Mouse (Mus musculus) forebrain, embryonic 11.5 days (tissue): ENCODE measurements around the gene Hspa2. TPM values are rescaled to one million over a fixed set of nuclear protein-coding genes. Genes with fewer than 3 reads are reported as not detected.

Source experiments
- ATAC-seq: fragments of 200-750 bp; cut with Nextera tagmentation; replicated peaks from 2 replicates; pipeline ENCODE4 v1.8.0; 2017; ENCODE audit warnings: moderate TSS enrichment; ENCODE audit not compliant: low FRiP score
- DNase-seq: peaks from one replicate; pipeline ENCODE4 v3.0.0-alpha.2; 2017; ENCODE audit warnings: low spot score
- H3K27ac ChIP-seq: fragments of 300-500 bp; sonication (generic); 2 replicates; pipeline ENCODE4 v1.5.1; 2014; ENCODE audit warnings: low read depth, low read length
- H3K27me3 ChIP-seq: fragments of 300-500 bp; sonication (generic); 2 replicates; pipeline ENCODE4 v1.6.1; 2014; ENCODE audit warnings: mild to moderate bottlenecking, low read length, mixed read lengths; ENCODE audit not compliant: control insufficient read depth, insufficient read depth
- H3K36me3 ChIP-seq: fragments of 300-500 bp; sonication (generic); 2 replicates; pipeline ENCODE4 v1.6.1; 2014; ENCODE audit warnings: mild to moderate bottlenecking, low read length, moderate library complexity, mixed read lengths; ENCODE audit not compliant: control insufficient read depth, insufficient read depth
- H3K4me1 ChIP-seq: fragments of 300-500 bp; sonication (generic); replicated peaks from 2 replicates; pipeline ENCODE4 v1.6.1; 2014; ENCODE audit warnings: low read length, mixed read lengths; ENCODE audit not compliant: control insufficient read depth, insufficient read depth
- H3K4me2 ChIP-seq: fragments of 300-500 bp; sonication (generic); 2 replicates; pipeline ENCODE4 v1.6.1; 2014; ENCODE audit warnings: low read depth, mild to moderate bottlenecking, low read length, moderate library complexity, mixed read lengths; ENCODE audit not compliant: severe bottlenecking
- H3K4me3 ChIP-seq: fragments of 300-500 bp; sonication (generic); 2 replicates; pipeline ENCODE4 v1.5.1; 2014; ENCODE audit warnings: low read depth, low read length
- H3K9ac ChIP-seq: fragments of 300-500 bp; sonication (generic); 2 replicates; pipeline ENCODE4 v1.6.1; 2014; ENCODE audit warnings: low read length
- H3K9me3 ChIP-seq: fragments of 300-500 bp; sonication (generic); 2 replicates; pipeline ENCODE4 v1.6.1; 2016; ENCODE audit warnings: low read length, mixed read lengths; ENCODE audit not compliant: control insufficient read depth
- WGBS: fragments of 180-500 bp; shearing (Covaris S2); extraction: QIAGEN DNeasy Blood & Tissue Kit; methylation state at CpG from one replicate; pipeline ENCODE4 v1.1.7; 2014; 5-methylcytosine and 5-hydroxymethylcytosine counted together
- polyA plus RNA-seq: library from polyadenylated mRNA; unstranded; fragments of >200 nt; fragmentation: Nextera tagmentation; extraction: Ambion mirVana; gene quantifications from 2 replicates; pipeline ENCODE4 v1.2.1, GENCODE M21; 2014

The Hspa2 gene
- polyA plus RNA-seq, 1 experiment from 2014 or later = 4.4 TPM

- Histone ChIP-seq H3K4me3 (no peak overlapping the region), H3K9me3 (no peaks in the 10 kb centered on the region), H3K27me3 (no peaks in the 10 kb centered on the region), H3K4me1 (no peaks in the 10 kb centered on the region), H3K9ac (no peak overlapping the region), H3K27ac (no peak overlapping the region), H3K36me3 (no peaks in the 10 kb centered on the region; the same call in 1 of the 2 replicates), H3K4me2 (no peak overlapping the region)
- no peak for ATAC-seq
- no peak for DNase-seq
- WGBS = 83% methylated on average over 3 of the region's 3 CpGs
Observed at GRCm38 (mm10) chr12:76391595-76392271, 12.2 kb upstream of the Hspa2 start.

- Histone ChIP-seq H3K4me2 (no peak overlapping the region), H3K9ac (no peak overlapping the region), H3K27me3 (no peaks in the 10 kb centered on the region), H3K9me3 (no peaks in the 10 kb centered on the region), H3K27ac (no peak overlapping the region), H3K4me3 (no peak overlapping the region), H3K4me1 (no peaks in the 10 kb centered on the region), H3K36me3 (no peaks in the 10 kb centered on the region; the same call in 1 of the 2 replicates)
- WGBS = 83% methylated on average over 5 of the region's 5 CpGs
- no peak for ATAC-seq
- DNase-seq = no peak
Observed at GRCm38 (mm10) chr12:76392979-76393378, 11.0 kb upstream of the Hspa2 start.

DNA sequence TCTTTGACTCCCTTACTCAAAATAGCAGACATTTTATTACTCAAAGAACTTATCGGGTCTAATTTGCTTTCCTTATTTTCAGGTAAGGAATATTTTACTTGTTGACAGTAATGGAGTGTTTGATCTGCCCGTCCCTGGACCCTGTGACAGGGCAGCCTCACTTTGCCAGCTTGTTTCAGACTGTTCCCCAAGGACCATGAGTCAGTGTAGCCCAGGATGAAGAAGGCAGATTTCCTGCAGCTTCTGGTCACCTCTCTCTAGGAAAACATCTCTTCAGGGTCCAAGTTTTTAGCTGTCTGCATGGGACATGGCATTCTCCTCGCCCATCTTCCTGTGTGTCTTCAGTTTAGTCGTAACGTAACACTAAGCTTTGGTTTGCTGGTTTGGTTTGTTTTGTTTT, 6.7 kb upstream of the Hspa2 start:
- Histone ChIP-seq H3K36me3 (no peaks in the 10 kb centered on the region), H3K9ac (no peak overlapping the region), H3K27ac (no peak overlapping the region), H3K4me1 (no peaks in the 10 kb centered on the region), H3K27me3 (no peaks in the 10 kb centered on the region), H3K4me2 (no peak overlapping the region), H3K4me3 (no peak overlapping the region), H3K9me3 (no peaks in the 10 kb centered on the region)
- ATAC-seq (no peak), DNase-seq (no peak)
- WGBS = 90% methylated on average over 5 of the region's 5 CpGs

GRCm38 (mm10) chr12:76401674-76402073, 2.3 kb upstream of the Hspa2 start:
- Histone ChIP-seq H3K36me3 (no peaks in the 10 kb centered on the region), H3K4me3 (no peak overlapping the region), H3K9ac (no peak overlapping the region), H3K9me3 (no peaks in the 10 kb centered on the region), H3K4me1 (no peaks in the 10 kb centered on the region), H3K4me2 (no peak overlapping the region), H3K27me3 (peaks cover 21% of the 10 kb centered on the region), H3K27ac (no peak overlapping the region)
- ATAC-seq (no peak), DNase-seq (no peak)
- 58% methylated on average over 3 of the region's 3 CpGs for WGBS

- Histone ChIP-seq H3K9me3 (no peaks in the 10 kb centered on the region), H3K36me3 (no peaks in the 10 kb centered on the region), H3K4me3 (peak overlapping the region; percentile 59), H3K4me1 (no peaks in the 10 kb centered on the region), H3K9ac (peak overlapping the region; percentile 60), H3K4me2 (peak overlapping the region; percentile 71), H3K27ac (peak overlapping the region; percentile 44; the same call in 1 of the 2 replicates), H3K27me3 (peaks cover 31% of the 10 kb centered on the region)
- DNase-seq (peak; percentile 93), ATAC-seq (peak; percentile 90)
- under 1% methylated on average over 50 of the region's 54 CpGs for WGBS
Observed at GRCm38 (mm10) chr12:76402991-76403885, 738 bp upstream of the Hspa2 start.

DNA sequence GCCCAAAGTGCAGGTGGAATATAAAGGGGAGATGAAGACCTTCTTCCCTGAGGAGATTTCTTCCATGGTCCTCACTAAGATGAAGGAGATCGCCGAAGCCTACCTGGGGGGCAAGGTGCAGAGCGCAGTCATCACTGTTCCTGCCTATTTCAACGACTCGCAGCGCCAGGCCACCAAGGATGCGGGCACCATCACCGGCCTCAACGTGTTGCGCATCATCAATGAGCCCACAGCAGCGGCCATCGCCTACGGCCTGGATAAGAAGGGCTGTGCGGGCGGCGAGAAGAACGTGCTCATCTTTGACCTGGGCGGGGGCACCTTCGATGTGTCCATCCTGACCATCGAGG, 833 bp downstream of the Hspa2 start:
- no peak for ATAC-seq
- peak overlapping the region; percentile 59 for H3K4me3 ChIP-seq
- H3K36me3 ChIP-seq = no peaks in the 10 kb centered on the region
- DNase-seq = no peak
- H3K9me3 ChIP-seq = no peaks in the 10 kb centered on the region
- H3K4me1 ChIP-seq = no peaks in the 10 kb centered on the region
- peak overlapping the region; percentile 71 for H3K4me2 ChIP-seq
- H3K27me3 ChIP-seq = peaks cover 31% of the 10 kb centered on the region
- WGBS = 8% methylated on average over 20 of the region's 20 CpGs
- H3K9ac ChIP-seq = no peak overlapping the region
- H3K27ac ChIP-seq = no peak overlapping the region

DNA sequence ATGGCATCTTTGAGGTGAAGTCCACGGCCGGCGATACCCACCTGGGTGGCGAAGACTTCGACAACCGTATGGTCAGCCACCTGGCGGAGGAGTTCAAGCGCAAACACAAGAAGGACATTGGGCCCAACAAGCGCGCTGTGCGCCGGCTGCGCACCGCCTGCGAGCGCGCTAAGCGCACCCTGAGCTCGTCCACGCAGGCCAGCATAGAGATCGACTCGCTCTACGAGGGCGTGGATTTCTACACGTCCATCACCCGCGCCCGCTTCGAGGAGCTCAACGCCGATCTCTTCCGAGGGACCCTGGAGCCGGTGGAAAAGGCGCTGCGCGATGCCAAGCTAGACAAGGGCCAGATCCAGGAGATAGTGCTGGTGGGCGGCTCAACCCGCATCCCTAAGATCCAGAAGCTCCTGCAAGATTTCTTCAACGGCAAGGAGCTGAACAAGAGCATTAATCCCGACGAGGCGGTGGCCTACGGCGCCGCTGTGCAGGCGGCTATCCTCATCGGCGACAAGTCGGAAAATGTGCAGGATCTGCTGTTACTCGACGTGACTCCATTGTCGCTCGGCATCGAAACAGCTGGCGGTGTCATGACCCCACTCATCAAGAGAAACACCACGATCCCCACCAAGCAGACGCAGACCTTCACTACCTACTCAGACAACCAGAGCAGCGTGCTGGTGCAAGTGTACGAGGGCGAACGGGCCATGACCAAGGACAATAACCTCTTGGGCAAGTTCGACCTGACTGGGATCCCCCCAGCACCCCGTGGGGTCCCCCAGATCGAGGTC, 1.4 kb downstream of the Hspa2 start:
- 3% methylated on average over 64 of the region's 64 CpGs for WGBS
- peak; percentile 72 for DNase-seq
- H3K27me3 ChIP-seq = peaks cover 31% of the 10 kb centered on the region

GRCm38 (mm10) chr12:76405971-76406370, 2.0 kb downstream of the Hspa2 start:
- Histone ChIP-seq H3K9ac (no peak overlapping the region), H3K27ac (no peak overlapping the region), H3K9me3 (no peaks in the 10 kb centered on the region), H3K4me3 (no peak overlapping the region; the same call in 1 of the 2 replicates), H3K36me3 (no peaks in the 10 kb centered on the region), H3K4me1 (no peaks in the 10 kb centered on the region), H3K27me3 (peaks cover 31% of the 10 kb centered on the region), H3K4me2 (peak overlapping the region; percentile 27; the same call in 1 of the 2 replicates)
- no peak for ATAC-seq
- WGBS = 3% methylated on average over 23 of the region's 23 CpGs
- no peak for DNase-seq

More for the DNA sequence above, 1.4 kb downstream of the Hspa2 start:
- Histone ChIP-seq H3K9me3 (no peaks in the 10 kb centered on the region), H3K4me3 (peak overlapping the region; percentile 59), H3K4me1 (no peaks in the 10 kb centered on the region), H3K36me3 (no peaks in the 10 kb centered on the region), H3K9ac (no peak overlapping the region), H3K27ac (no peak overlapping the region), H3K4me2 (peak overlapping the region; percentile 71)
- ATAC-seq = no peak
